Mouse (Mus musculus): Measurements from ENCODE around the gene Mss51. TPM values are rescaled to one million over a fixed set of nuclear protein-coding genes. Genes with fewer than 3 reads are reported as not detected.

The Mss51 gene
- polyA plus RNA-seq, 1 experiment from 2014 or later = 0.64 TPM

GRCm38 (mm10) chr14:20447209-20447608, 49.5 kb downstream of the Mss51 start:
- no peak overlapping the region for H3K4me2 ChIP-seq
- no peaks in the 10 kb centered on the region for H3K36me3 ChIP-seq
- ATAC-seq (ENCODE audit: insufficient read depth, low FRiP score, low read depth) = no peak
- H3K9ac ChIP-seq = no peak overlapping the region
- H3K9me3 ChIP-seq = no peaks in the 10 kb centered on the region
- no peak overlapping the region for H3K27ac ChIP-seq
- 48% methylated on average over 12 of the region's 12 CpGs for WGBS
- no peak overlapping the region for H3K4me3 ChIP-seq (replicated peaks)
- H3K27me3 ChIP-seq (replicated peaks) = no peaks in the 10 kb centered on the region
- H3K4me1 ChIP-seq = no peaks in the 10 kb centered on the region

- H3K36me3 ChIP-seq = no peaks in the 10 kb centered on the region
- ATAC-seq (ENCODE audit: insufficient read depth, low FRiP score, low read depth) = no peak
- 70% methylated on average over 17 of the region's 17 CpGs for WGBS
- no peak overlapping the region for H3K4me2 ChIP-seq
- H3K9ac ChIP-seq = no peak overlapping the region
- no peaks in the 10 kb centered on the region for H3K4me1 ChIP-seq
- H3K9me3 ChIP-seq = no peaks in the 10 kb centered on the region
- no peak overlapping the region for H3K27ac ChIP-seq
- H3K4me3 ChIP-seq (replicated peaks) = no peak overlapping the region
- no peaks in the 10 kb centered on the region for H3K27me3 ChIP-seq (replicated peaks)
These were observed 54.4 kb downstream of the Mss51 start for GRCm38 (mm10) chr14:20442252-20442651.

- ATAC-seq (ENCODE audit: insufficient read depth, low FRiP score, low read depth) = no peak
- Histone ChIP-seq H3K27ac (no peak overlapping the region), H3K27me3 (replicated peaks) (no peaks in the 10 kb centered on the region), H3K4me2 (no peak overlapping the region), H3K36me3 (no peaks in the 10 kb centered on the region), H3K4me1 (no peaks in the 10 kb centered on the region), H3K9ac (no peak overlapping the region), H3K9me3 (no peaks in the 10 kb centered on the region), H3K4me3 (replicated peaks) (no peak overlapping the region)
- 64% methylated on average over 6 of the region's 6 CpGs for WGBS
These were observed 59.7 kb downstream of the Mss51 start for GRCm38 (mm10) chr14:20436976-20437375.

Other genes with a start within 250 kb of the Mss51 start
- gene Kcnk16, start 227.7 kb downstream of the Mss51 start, polyA plus RNA-seq (2015; fragmentation: Nextera tagmentation; extraction: Ambion mirVana) = 15.5 and 22.6 TPM in 2 replicates
- 17.8 and 20.3 TPM in 2 replicates for gene Nudt13, start 202.2 kb downstream of the Mss51 start, polyA plus RNA-seq (2015; fragmentation: Nextera tagmentation; extraction: Ambion mirVana)
- 46.9 and 47.6 TPM in 2 replicates for gene Ecd, start 148.8 kb downstream of the Mss51 start, polyA plus RNA-seq (2015; fragmentation: Nextera tagmentation; extraction: Ambion mirVana)
- 28.6 and 33.1 TPM in 2 replicates for gene Fam149b, start 148.7 kb downstream of the Mss51 start, polyA plus RNA-seq (2015; fragmentation: Nextera tagmentation; extraction: Ambion mirVana)
- 143 and 149 TPM in 2 replicates for gene Dnajc9, start 108.0 kb downstream of the Mss51 start, polyA plus RNA-seq (2015; fragmentation: Nextera tagmentation; extraction: Ambion mirVana)
- gene Mrps16, start 103.3 kb downstream of the Mss51 start, polyA plus RNA-seq (2015; fragmentation: Nextera tagmentation; extraction: Ambion mirVana) = 85.2 and 90.9 TPM in 2 replicates
- 0.27 and 0.63 TPM in 2 replicates for gene Cfap70, start 44.7 kb downstream of the Mss51 start, polyA plus RNA-seq (2015; fragmentation: Nextera tagmentation; extraction: Ambion mirVana)
- 58.4 and 59.9 TPM in 2 replicates for gene Anxa7, start 16.8 kb downstream of the Mss51 start, polyA plus RNA-seq (2015; fragmentation: Nextera tagmentation; extraction: Ambion mirVana)
- gene Ppp3cb, start 49.7 kb upstream of the Mss51 start, polyA plus RNA-seq (2015; fragmentation: Nextera tagmentation; extraction: Ambion mirVana) = 39.9 and 42.4 TPM in 2 replicates
- gene Usp54, start 144.2 kb upstream of the Mss51 start, polyA plus RNA-seq (2015; fragmentation: Nextera tagmentation; extraction: Ambion mirVana) = 5.5 and 6.3 TPM in 2 replicates
- 0.23 and 0.77 TPM in 2 replicates for gene Myoz1, start 159.6 kb upstream of the Mss51 start, polyA plus RNA-seq (2015; fragmentation: Nextera tagmentation; extraction: Ambion mirVana)
- gene Synpo2l, start 171.5 kb upstream of the Mss51 start, polyA plus RNA-seq (2015; fragmentation: Nextera tagmentation; extraction: Ambion mirVana) = 0.45 and 0.88 TPM in 2 replicates
- gene Sec24c, start 177.4 kb upstream of the Mss51 start, polyA plus RNA-seq (2015; fragmentation: Nextera tagmentation; extraction: Ambion mirVana) = 81.1 and 90.2 TPM in 2 replicates
- gene Fut11, start 198.1 kb upstream of the Mss51 start, polyA plus RNA-seq (2015; fragmentation: Nextera tagmentation; extraction: Ambion mirVana) = 27.1 and 28.5 TPM in 2 replicates
- 192 and 202 TPM in 2 replicates for gene Chchd1, start 206.1 kb upstream of the Mss51 start, polyA plus RNA-seq (2015; fragmentation: Nextera tagmentation; extraction: Ambion mirVana)
- 27.3 and 28.0 TPM in 2 replicates for gene Zswim8, start 210.7 kb upstream of the Mss51 start, polyA plus RNA-seq (2015; fragmentation: Nextera tagmentation; extraction: Ambion mirVana)
- 22.3 and 25.5 TPM in 2 replicates for gene Ndst2, start 237.7 kb upstream of the Mss51 start, polyA plus RNA-seq (2015; fragmentation: Nextera tagmentation; extraction: Ambion mirVana)